Mouse (Mus musculus) intestine, postnatal 0 days (tissue): ENCODE data around the gene Otud7b. TPM values are rescaled to one million over a fixed set of nuclear protein-coding genes. Genes with fewer than 3 reads are reported as not detected.

Source experiments
- ATAC-seq: fragments of 200-750 bp; cut with Nextera tagmentation; 2 replicates; pipeline ENCODE4 v1.8.0; 2017; ENCODE audit warnings: mild to moderate bottlenecking, moderate TSS enrichment, moderate library complexity
- H3K27ac ChIP-seq: fragments of 300-500 bp; sonication (generic); 2 replicates; pipeline ENCODE4 v1.5.1; 2014; ENCODE audit warnings: mild to moderate bottlenecking, low read depth, low read length, moderate library complexity
- H3K27me3 ChIP-seq: fragments of 300-500 bp; sonication (generic); replicated peaks from 2 replicates; pipeline ENCODE4 v1.6.1; 2014; ENCODE audit warnings: low read length, mixed read lengths; ENCODE audit not compliant: control insufficient read depth, insufficient read depth
- H3K36me3 ChIP-seq: fragments of 300-500 bp; sonication (generic); 2 replicates; pipeline ENCODE4 v1.6.1; 2014; ENCODE audit warnings: mild to moderate bottlenecking, moderate library complexity; ENCODE audit not compliant: control insufficient read depth, insufficient read depth
- H3K4me1 ChIP-seq: fragments of 300-500 bp; sonication (generic); replicated peaks from 2 replicates; pipeline ENCODE4 v1.6.1; 2014; ENCODE audit warnings: antibody characterized with exemption, low read length, mixed read lengths; ENCODE audit not compliant: control insufficient read depth, insufficient read depth
- H3K4me2 ChIP-seq: fragments of 300-500 bp; sonication (generic); replicated peaks from 2 replicates; pipeline ENCODE4 v1.6.1; 2014; ENCODE audit warnings: low read depth, mild to moderate bottlenecking, moderate library complexity
- H3K4me3 ChIP-seq: fragments of 300-500 bp; sonication (generic); 2 replicates; pipeline ENCODE4 v1.5.1; 2014; ENCODE audit warnings: low read depth, low read length
- H3K9ac ChIP-seq: fragments of 300-500 bp; sonication (generic); 2 replicates; pipeline ENCODE4 v1.6.1; 2014; ENCODE audit warnings: mild to moderate bottlenecking, low read depth, low read length
- H3K9me3 ChIP-seq: fragments of 300-500 bp; sonication (generic); 2 replicates; pipeline ENCODE4 v1.6.1; 2016; ENCODE audit warnings: mixed run types; ENCODE audit not compliant: control insufficient read depth
- CTCF ChIP-seq: sonication (generic); IDR thresholded peaks from 2 replicates; pipeline ENCODE4 v1.5.1; 2016; ENCODE audit warnings: low read depth, mild to moderate bottlenecking, control low read depth, antibody characterized with exemption, moderate library complexity
- WGBS: fragments of 180-500 bp; shearing (Covaris S2); extraction: QIAGEN DNeasy Blood & Tissue Kit; methylation state at CpG from one replicate; pipeline ENCODE4 v1.1.7; 2014; 5-methylcytosine and 5-hydroxymethylcytosine counted together
- polyA plus RNA-seq: library from polyadenylated mRNA; unstranded; fragments of >200 nt; fragmentation: Nextera tagmentation; extraction: Ambion mirVana; gene quantifications from 2 replicates; pipeline ENCODE4 v1.2.1, GENCODE M21; 2015

The Otud7b gene
- polyA plus RNA-seq, 1 experiment from 2014 or later, result 16.6 TPM

GRCm38 (mm10) chr3:96124235-96124634 is 19.9 kb downstream of the Otud7b start:
- 90% methylated on average over 5 of the region's 5 CpGs for WGBS
- Histone ChIP-seq H3K36me3 (no peaks in the 10 kb centered on the region), H3K9ac (no peak overlapping the region), H3K27ac (no peak overlapping the region), H3K4me1 (no peaks in the 10 kb centered on the region), H3K4me3 (no peak overlapping the region), H3K4me2 (no peak overlapping the region), H3K9me3 (no peaks in the 10 kb centered on the region), H3K27me3 (no peaks in the 10 kb centered on the region)
- no peak for ATAC-seq
- no peak for TF ChIP-seq CTCF

DNA sequence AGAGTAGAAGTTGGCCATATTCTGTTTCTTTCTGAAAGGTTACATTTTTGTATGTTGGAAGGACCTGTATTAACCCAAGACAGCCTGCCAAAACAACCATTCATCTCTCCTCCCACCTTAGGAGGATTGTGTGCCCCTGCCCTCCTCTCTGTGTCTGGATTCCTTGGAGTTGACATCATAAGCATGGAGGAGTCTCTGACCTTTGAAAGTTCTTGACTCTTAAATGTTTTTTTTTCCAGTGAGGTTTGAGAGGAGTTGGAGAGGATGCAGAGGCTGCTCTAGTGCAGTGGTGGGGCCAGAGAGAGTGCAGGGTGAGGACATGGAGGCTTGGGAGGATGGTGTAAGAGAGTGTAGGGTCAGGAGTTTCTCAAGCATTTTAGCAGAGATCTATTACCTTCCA is 23.8 kb downstream of the Otud7b start:
- no peaks in the 10 kb centered on the region for H3K4me1 ChIP-seq
- H3K4me3 ChIP-seq, result no peak overlapping the region
- H3K4me2 ChIP-seq, result no peak overlapping the region
- H3K27me3 ChIP-seq, result no peaks in the 10 kb centered on the region
- TF ChIP-seq CTCF, result no peak
- no peaks in the 10 kb centered on the region for H3K36me3 ChIP-seq
- no peak overlapping the region for H3K27ac ChIP-seq
- no peak overlapping the region for H3K9ac ChIP-seq
- H3K9me3 ChIP-seq, result no peaks in the 10 kb centered on the region
- ATAC-seq, result no peak

DNA sequence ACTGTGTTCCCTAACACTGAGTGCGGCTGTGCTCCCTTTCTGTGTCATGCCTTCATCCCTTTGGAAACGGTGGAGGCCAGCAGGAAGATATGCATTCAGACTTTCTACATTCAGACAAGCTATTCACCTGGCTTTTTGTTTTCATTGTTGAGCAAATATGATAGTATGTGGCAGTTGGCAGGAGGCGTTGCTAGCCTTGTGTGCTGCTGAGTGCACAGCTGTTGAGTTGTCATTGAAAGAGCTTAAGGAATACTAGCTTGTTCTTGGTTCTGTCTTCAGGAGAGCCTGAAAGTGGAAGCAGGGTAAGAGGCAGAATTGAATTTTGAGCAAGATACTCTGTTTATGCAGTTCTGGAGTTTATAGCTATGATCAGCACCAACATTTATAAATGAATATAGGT is 28.2 kb downstream of the Otud7b start:
- WGBS, result 74% methylated on average over 3 of the region's 3 CpGs
- Histone ChIP-seq H3K4me1 (no peaks in the 10 kb centered on the region), H3K27ac (no peak overlapping the region), H3K9ac (no peak overlapping the region), H3K27me3 (no peaks in the 10 kb centered on the region), H3K4me2 (no peak overlapping the region), H3K4me3 (no peak overlapping the region), H3K36me3 (no peaks in the 10 kb centered on the region), H3K9me3 (no peaks in the 10 kb centered on the region)
- no peak for ATAC-seq
- TF ChIP-seq CTCF, result no peak

DNA sequence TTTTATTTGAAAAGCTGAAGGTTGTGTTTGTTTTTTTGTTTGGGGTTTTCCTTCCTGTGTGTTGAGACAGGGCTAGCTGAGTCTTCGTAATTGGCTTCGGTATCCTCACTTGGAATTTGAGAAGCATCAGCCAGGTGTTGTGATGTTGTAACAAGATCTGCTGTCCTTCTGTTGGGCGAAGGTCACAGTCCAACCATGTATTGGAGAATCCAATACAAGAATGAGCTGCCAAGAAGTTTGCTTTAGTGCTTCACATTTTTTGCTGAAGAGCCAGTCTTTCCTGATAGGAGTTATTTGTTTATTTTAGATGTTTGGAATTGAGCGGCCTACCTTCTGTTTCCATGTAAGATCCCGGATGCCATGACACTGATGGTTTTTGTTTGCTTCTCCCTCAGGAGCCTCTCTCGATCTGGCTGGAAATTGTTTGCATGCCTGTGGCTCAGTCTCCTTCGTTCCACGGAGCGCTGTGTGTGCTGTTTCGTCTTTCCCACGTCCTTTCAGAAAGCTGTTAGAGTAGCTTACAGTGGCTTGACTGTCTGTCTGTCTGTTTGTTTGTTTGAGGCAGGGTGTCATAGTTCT is 29.1 kb downstream of the Otud7b start:
- H3K9me3 ChIP-seq, result no peaks in the 10 kb centered on the region
- H3K9ac ChIP-seq, result no peak overlapping the region
- WGBS, result 38% methylated on average over 11 of the region's 11 CpGs
- H3K36me3 ChIP-seq, result peaks cover 1% of the 10 kb centered on the region; the same call in 1 of the 2 replicates
- H3K4me2 ChIP-seq, result no peak overlapping the region
- H3K4me1 ChIP-seq, result no peaks in the 10 kb centered on the region
- peak overlapping the region; percentile 21; the same call in 1 of the 2 replicates for H3K27ac ChIP-seq
- no peak for ATAC-seq
- no peaks in the 10 kb centered on the region for H3K27me3 ChIP-seq
- no peak for TF ChIP-seq CTCF
- H3K4me3 ChIP-seq, result no peak overlapping the region

- Histone ChIP-seq H3K4me3 (no peak overlapping the region), H3K4me2 (no peak overlapping the region), H3K27me3 (no peaks in the 10 kb centered on the region), H3K9ac (no peak overlapping the region), H3K4me1 (no peaks in the 10 kb centered on the region), H3K9me3 (no peaks in the 10 kb centered on the region), H3K27ac (no peak overlapping the region), H3K36me3 (peaks cover 8% of the 10 kb centered on the region; the same call in 1 of the 2 replicates)
- TF ChIP-seq CTCF, result no peak
- 65% methylated on average over 3 of the region's 3 CpGs for WGBS
- no peak for ATAC-seq
These were observed 30.7 kb downstream of the Otud7b start for GRCm38 (mm10) chr3:96135011-96135410.

GRCm38 (mm10) chr3:96147950-96148349 is 43.6 kb downstream of the Otud7b start:
- H3K9me3 ChIP-seq, result no peaks in the 10 kb centered on the region
- ATAC-seq, result peak; percentile 29; the same call in 1 of the 2 replicates
- H3K27me3 ChIP-seq, result no peaks in the 10 kb centered on the region
- H3K27ac ChIP-seq, result no peak overlapping the region
- no peak overlapping the region for H3K4me3 ChIP-seq
- TF ChIP-seq CTCF, result peak; percentile 84
- H3K9ac ChIP-seq, result no peak overlapping the region
- H3K4me2 ChIP-seq, result no peak overlapping the region
- no peaks in the 10 kb centered on the region for H3K4me1 ChIP-seq
- WGBS, result 14% methylated on average over 5 of the region's 5 CpGs
- peaks cover 32% of the 10 kb centered on the region for H3K36me3 ChIP-seq

GRCm38 (mm10) chr3:96151836-96152235 is 47.5 kb downstream of the Otud7b start:
- 85% methylated on average over 7 of the region's 7 CpGs for WGBS
- H3K4me3 ChIP-seq, result no peak overlapping the region
- no peak for ATAC-seq
- no peaks in the 10 kb centered on the region for H3K27me3 ChIP-seq
- H3K4me2 ChIP-seq, result no peak overlapping the region
- no peaks in the 10 kb centered on the region for H3K4me1 ChIP-seq
- no peaks in the 10 kb centered on the region for H3K9me3 ChIP-seq
- H3K36me3 ChIP-seq, result peaks cover 57% of the 10 kb centered on the region
- no peak for TF ChIP-seq CTCF
- H3K27ac ChIP-seq, result no peak overlapping the region
- H3K9ac ChIP-seq, result no peak overlapping the region
